24 mouse cellular contexts compared by ENCODE assay signal in genomic region chr2:158241126-158241738, GRCm38 (mm10). TPM values are rescaled to one million over a fixed set of nuclear protein-coding genes. Genes with fewer than 3 reads are reported as not detected.
A peak's percentile ranks its signal among the peaks of the same experiment; 100 is the strongest.
DNase-seq lines count a peak whose midpoint lies in the region; ATAC-seq and TF ChIP-seq lines count a peak whose summit lies in the region.
"Had no signal": no experiment of that assay in that cellular context is flagged by ENCODE, and none has a peak within 500 bp of the region (broad histone marks: within the 10 kb centered on the region; RNA-seq: fewer than 3 reads in every experiment).

No protein-coding gene starts in this region.

- no peaks in the 10 kb centered on the region for H3K27me3 ChIP-seq in forebrain, postnatal 0 days (ENCODE audit: insufficient read depth, low read length)
- no peaks in the 10 kb centered on the region for H3K27me3 ChIP-seq in forebrain, embryonic 13.5 days
- H3K27me3 ChIP-seq in kidney, embryonic 16.5 days (ENCODE audit: insufficient read depth, low read length), result no peaks in the 10 kb centered on the region
- no peaks in the 10 kb centered on the region for H3K27me3 ChIP-seq in midbrain, embryonic 14.5 days (ENCODE audit: control insufficient read depth, insufficient read depth, low read length)
- no peaks in the 10 kb centered on the region for H3K27me3 ChIP-seq in midbrain, embryonic 10.5 days (ENCODE audit: low read depth, poor library complexity, severe bottlenecking)
- H3K27me3 ChIP-seq: embryonic facial prominence, embryonic 12.5 days; Patski had no signal

- TF ChIP-seq CTCF in forebrain, postnatal 0 days (IDR thresholded peaks at IDR 0.05; ENCODE audit: low read depth), result no peak

- no peaks in the 10 kb centered on the region for H3K9me3 ChIP-seq in forebrain, postnatal 0 days (ENCODE audit: low read length)
- H3K9me3 ChIP-seq in forebrain, embryonic 13.5 days (replicated peaks), result no peaks in the 10 kb centered on the region; the same call in 1 of the 2 replicates
- H3K9me3 ChIP-seq in kidney, embryonic 16.5 days (ENCODE audit: low read length), result no peaks in the 10 kb centered on the region
- no peaks in the 10 kb centered on the region for H3K9me3 ChIP-seq in midbrain, embryonic 14.5 days (ENCODE audit: control insufficient read depth, low read length)
- no peaks in the 10 kb centered on the region for H3K9me3 ChIP-seq in midbrain, embryonic 10.5 days (replicated peaks)
- H3K9me3 ChIP-seq: embryonic facial prominence, embryonic 10.5 days; embryonic facial prominence, embryonic 12.5 days; G1E had no signal

- DNase-seq in forebrain, postnatal 0 days, result no peak
- peak; percentile 34 for DNase-seq in kidney, adult 9 months
- no peak for DNase-seq in kidney, postnatal 36 days
- DNase-seq in kidney, postnatal 4 days, result no peak
- peak; percentile 19 for DNase-seq in midbrain, embryonic 14.5 days
- DNase-seq in midbrain, embryonic 10.5 days (ENCODE audit: low spot score), result no peak
- DNase-seq: adrenal gland, adult 8-10 months; adrenal gland, postnatal 36 days; B cell, adult 2 months had no signal

- peak; percentile 58 for ATAC-seq in forebrain, postnatal 0 days
- ATAC-seq in forebrain, embryonic 13.5 days, result no peak
- peak; percentile 78; the same call in 1 of the 2 replicates for ATAC-seq in kidney, embryonic 16.5 days (ENCODE audit: low FRiP score, low TSS enrichment)
- no peak for ATAC-seq in midbrain, embryonic 14.5 days (ENCODE audit: low FRiP score, low TSS enrichment)
- ATAC-seq: activated CD4-positive, CD25-positive, alpha-beta regulatory T cell, adult 4 months; CD4-positive, CD25-positive, alpha-beta regulatory T cell, adult 4 months; forebrain, embryonic 14.5 days; Patski had no signal

- H3K9ac ChIP-seq in forebrain, postnatal 0 days, result no peak overlapping the region
- H3K9ac ChIP-seq in forebrain, embryonic 13.5 days, result no peak overlapping the region
- H3K9ac ChIP-seq in kidney, embryonic 16.5 days (replicated peaks; ENCODE audit: low read length), result no peak overlapping the region
- H3K9ac ChIP-seq in midbrain, embryonic 14.5 days (replicated peaks; ENCODE audit: low read length), result no peak overlapping the region
- H3K9ac ChIP-seq: embryonic facial prominence, embryonic 12.5 days had no signal

- WGBS in forebrain, postnatal 0 days, result 55% methylated on average over 5 of the region's 5 CpGs
- 52% methylated on average over 5 of the region's 5 CpGs for WGBS in forebrain, embryonic 13.5 days
- WGBS in kidney, embryonic 16.5 days, result 75% methylated on average over 5 of the region's 5 CpGs
- 37% methylated on average over 5 of the region's 5 CpGs for WGBS in midbrain, embryonic 14.5 days
- WGBS in midbrain, embryonic 10.5 days, result 55% methylated on average over 5 of the region's 5 CpGs

- H3K36me3 ChIP-seq in forebrain, postnatal 0 days (ENCODE audit: insufficient read depth), result no peaks in the 10 kb centered on the region
- no peaks in the 10 kb centered on the region for H3K36me3 ChIP-seq in forebrain, embryonic 13.5 days (ENCODE audit: poor library complexity, severe bottlenecking)
- no peaks in the 10 kb centered on the region for H3K36me3 ChIP-seq in kidney, embryonic 16.5 days (ENCODE audit: insufficient read depth, low read length)
- H3K36me3 ChIP-seq in midbrain, embryonic 14.5 days (ENCODE audit: control insufficient read depth, insufficient read depth, low read length), result no peaks in the 10 kb centered on the region
- no peaks in the 10 kb centered on the region for H3K36me3 ChIP-seq in midbrain, embryonic 10.5 days
- H3K36me3 ChIP-seq: embryonic facial prominence, embryonic 10.5 days; embryonic facial prominence, embryonic 12.5 days; G1E had no signal

- H3K4me3 ChIP-seq in forebrain, postnatal 0 days (ENCODE audit: low read depth, low read length), result no peak overlapping the region
- no peak overlapping the region for H3K4me3 ChIP-seq in forebrain, embryonic 13.5 days
- no peak overlapping the region for H3K4me3 ChIP-seq in kidney, embryonic 16.5 days (ENCODE audit: low read length)
- no peak overlapping the region for H3K4me3 ChIP-seq in midbrain, embryonic 14.5 days (replicated peaks; ENCODE audit: low read depth, low read length)
- H3K4me3 ChIP-seq in midbrain, embryonic 10.5 days, result no peak overlapping the region
- H3K4me3 ChIP-seq: embryonic facial prominence, embryonic 10.5 days; embryonic facial prominence, embryonic 12.5 days had no signal

- no peaks in the 10 kb centered on the region for H3K4me1 ChIP-seq in forebrain, postnatal 0 days (ENCODE audit: insufficient read depth)
- no peaks in the 10 kb centered on the region for H3K4me1 ChIP-seq in forebrain, embryonic 13.5 days
- H3K4me1 ChIP-seq in kidney, embryonic 16.5 days (ENCODE audit: insufficient read depth, low read length), result 0 out of 2 replicates have a peak, but pooled peaks cover 5% of the 10 kb centered on the region
- H3K4me1 ChIP-seq in midbrain, embryonic 14.5 days (ENCODE audit: control insufficient read depth, insufficient read depth, low read length), result no peaks in the 10 kb centered on the region
- H3K4me1 ChIP-seq in midbrain, embryonic 10.5 days, result peaks cover 10% of the 10 kb centered on the region
- H3K4me1 ChIP-seq: embryonic facial prominence, embryonic 12.5 days had no signal

- H3K27ac ChIP-seq in forebrain, postnatal 0 days (ENCODE audit: low read depth, low read length), result no peak overlapping the region
- H3K27ac ChIP-seq in forebrain, embryonic 13.5 days, result no peak overlapping the region
- no peak overlapping the region for H3K27ac ChIP-seq in kidney, embryonic 16.5 days (ENCODE audit: low read length)
- no peak overlapping the region for H3K27ac ChIP-seq in midbrain, embryonic 14.5 days (replicated peaks; ENCODE audit: low read depth, low read length)
- no peak overlapping the region for H3K27ac ChIP-seq in midbrain, embryonic 10.5 days (replicated peaks)
- H3K27ac ChIP-seq: embryonic facial prominence, embryonic 10.5 days; embryonic facial prominence, embryonic 12.5 days had no signal

- H3K4me2 ChIP-seq in forebrain, postnatal 0 days (ENCODE audit: low read depth), result no peak overlapping the region
- H3K4me2 ChIP-seq in forebrain, embryonic 13.5 days, result no peak overlapping the region
- no peak overlapping the region for H3K4me2 ChIP-seq in kidney, embryonic 16.5 days (replicated peaks; ENCODE audit: low read depth, low read length)
- H3K4me2 ChIP-seq in midbrain, embryonic 14.5 days (ENCODE audit: low read length), result no peak overlapping the region
- H3K4me2 ChIP-seq: embryonic facial prominence, embryonic 12.5 days had no signal

RNA-seq across cellular contexts. Expression of gene D630003M21Rik, which starts 12.2 kb away (rescaled TPM):
- total RNA-seq in forebrain, postnatal 0 days (2014; rRNA removed), result 5.4 and 6.6 TPM in 2 replicates
- 1.6 and 1.9 TPM in 2 replicates for polyA plus RNA-seq in forebrain, postnatal 0 days (2015; fragmentation: Nextera tagmentation; extraction: Ambion mirVana)
- 2.3 and 2.7 TPM in 2 replicates for polyA plus RNA-seq in forebrain, embryonic 13.5 days (2015; fragmentation: Nextera tagmentation; extraction: Ambion mirVana)
- 8.3 and 9.0 TPM in 2 replicates for polyA plus RNA-seq in kidney, embryonic 16.5 days (2015; fragmentation: Nextera tagmentation; extraction: Ambion mirVana)
- polyA plus RNA-seq in midbrain, embryonic 14.5 days (2014; fragmentation: Nextera tagmentation; extraction: Ambion mirVana), result 0.97 and 1.4 TPM in 2 replicates
- polyA plus RNA-seq in midbrain, embryonic 10.5 days (2016; fragmentation: Nextera tagmentation; extraction: Ambion mirVana), result 2.3 and 3.1 TPM in 2 replicates
- polyA plus RNA-seq: activated CD4-positive, CD25-positive, alpha-beta regulatory T cell, adult 4 months; CD4-positive, CD25-positive, alpha-beta regulatory T cell, adult 4 months; G1E had no signal

RNA-seq across cellular contexts. Expression of gene Bpi, which starts 16.7 kb away (rescaled TPM):
- not detected in 2 replicates for total RNA-seq in forebrain, postnatal 0 days (2014; rRNA removed)
- polyA plus RNA-seq in forebrain, postnatal 0 days (2015; fragmentation: Nextera tagmentation; extraction: Ambion mirVana), result not detected in 2 replicates
- not detected in 2 replicates for polyA plus RNA-seq in forebrain, embryonic 13.5 days (2015; fragmentation: Nextera tagmentation; extraction: Ambion mirVana)
- 0.18 TPM in 1 of 2 replicates, not detected in the other for polyA plus RNA-seq in kidney, embryonic 16.5 days (2015; fragmentation: Nextera tagmentation; extraction: Ambion mirVana)
- not detected in 2 replicates for polyA plus RNA-seq in midbrain, embryonic 14.5 days (2014; fragmentation: Nextera tagmentation; extraction: Ambion mirVana)
- polyA plus RNA-seq in midbrain, embryonic 10.5 days (2016; fragmentation: Nextera tagmentation; extraction: Ambion mirVana), result not detected in 2 replicates
- total RNA-seq: adrenal gland, adult 18-20 months; adrenal gland, adult 8-10 months; adrenal gland, postnatal 14 days; adrenal gland, postnatal 36 days; G1E had no signal
- polyA plus RNA-seq: activated CD4-positive, CD25-positive, alpha-beta regulatory T cell, adult 4 months; CD4-positive, CD25-positive, alpha-beta regulatory T cell, adult 4 months; cerebellum, adult 2 months; cortical plate, adult 2 months; embryonic facial prominence, embryonic 10.5 days; embryonic facial prominence, embryonic 12.5 days; embryonic facial prominence, embryonic 14.5 days; forebrain, embryonic 11.5 days; forebrain, embryonic 14.5 days; G1E had no signal

Comparison
In these comparisons a context has a peak if more than half of its experiments do, and no peak if none do; other contexts are left out.
1. ATAC-seq: peak in forebrain, postnatal 0 days (single experiment) and kidney, embryonic 16.5 days (single experiment); none in forebrain, embryonic 13.5 days (single experiment) and midbrain, embryonic 14.5 days (single experiment).
2. DNase-seq: peak in kidney, adult 9 months (single experiment) and midbrain, embryonic 14.5 days (single experiment); none in forebrain, postnatal 0 days (single experiment), kidney, postnatal 36 days (0 of 2), kidney, postnatal 4 days (0 of 2) and midbrain, embryonic 10.5 days (single experiment).